Mouse (Mus musculus): ENCODE data around the gene P4ha2. TPM values are rescaled to one million over a fixed set of nuclear protein-coding genes. Genes with fewer than 3 reads are reported as not detected.

P4ha2 gene
- polyA plus RNA-seq, 2 experiments: 1.7 to 1.8 TPM

DNA sequence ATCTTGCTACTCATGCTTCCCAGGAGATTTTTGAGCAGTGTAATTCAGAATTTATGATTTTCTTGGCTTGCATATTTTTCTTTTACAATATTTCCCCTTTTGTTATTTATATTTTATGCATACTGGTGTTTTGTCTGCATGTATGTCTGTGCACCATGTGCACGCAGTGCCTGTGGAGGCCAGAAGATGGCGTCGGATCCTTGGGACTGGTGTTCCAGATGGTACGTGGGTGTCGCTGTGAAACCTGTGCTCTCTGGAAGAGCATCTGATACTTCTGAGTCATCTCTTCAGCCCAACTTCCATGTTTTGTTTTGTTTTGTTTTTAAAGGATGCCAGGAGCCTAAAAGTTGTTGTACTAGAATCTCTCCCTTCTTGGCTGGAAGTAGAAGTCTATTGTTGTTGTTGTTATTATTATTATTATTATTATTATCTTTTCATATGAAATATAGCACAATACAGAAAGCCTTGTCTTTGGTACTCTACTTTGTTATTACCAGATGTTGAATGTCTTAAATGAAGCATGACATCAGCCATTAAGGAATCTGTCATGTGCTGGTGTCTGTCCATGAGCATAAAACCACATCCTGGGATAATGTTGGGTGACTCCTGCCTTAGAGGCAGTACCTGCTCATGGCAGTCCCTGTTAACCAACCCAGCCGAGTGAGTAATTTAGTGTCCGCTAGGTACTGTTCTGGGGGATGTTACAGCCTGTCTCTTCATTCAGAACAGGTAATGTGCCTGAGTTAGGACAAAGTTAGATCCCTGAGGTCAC, 41.5 kb downstream of the P4ha2 start:
- WGBS (ENCODE audit: insufficient replicate concordance): 77% methylated on average over 7 of the region's 7 CpGs
- no peaks in the 10 kb centered on the region for H3K4me1 ChIP-seq (replicated peaks; ENCODE audit: control insufficient read depth in 2 of 2, insufficient read depth in 2 of 2, low read length in 1 of 2)
- H3K9ac ChIP-seq (replicated peaks): no peak overlapping the region
- H3K4me3 ChIP-seq (ENCODE audit: insufficient read depth in 1 of 2, low read depth in 2 of 2, low read length in 2 of 2): no peak overlapping the region
- TF ChIP-seq CTCF (IDR thresholded peaks at IDR 0.05; ENCODE audit: low read depth): peak; percentile 40
- TF ChIP-seq EP300 (IDR thresholded peaks at IDR 0.05; ENCODE audit: low read depth): no peak
- DNase-seq (ENCODE audit: low read depth in 3 of 3, low spot score in 3 of 3) (no peak), ATAC-seq (ENCODE audit: insufficient read depth) (no peak)
- H3K4me2 ChIP-seq (ENCODE audit: low read depth): no peak overlapping the region
- H3K9me3 ChIP-seq (ENCODE audit: control insufficient read depth, low read length): no peaks in the 10 kb centered on the region
- H3K27ac ChIP-seq: no peak overlapping the region
- H3K36me3 ChIP-seq (replicated peaks; ENCODE audit: control insufficient read depth, insufficient read depth, low read depth): no peaks in the 10 kb centered on the region
- H3K27me3 ChIP-seq (ENCODE audit: control insufficient read depth, insufficient read depth, low read length): no peaks in the 10 kb centered on the region

DNA sequence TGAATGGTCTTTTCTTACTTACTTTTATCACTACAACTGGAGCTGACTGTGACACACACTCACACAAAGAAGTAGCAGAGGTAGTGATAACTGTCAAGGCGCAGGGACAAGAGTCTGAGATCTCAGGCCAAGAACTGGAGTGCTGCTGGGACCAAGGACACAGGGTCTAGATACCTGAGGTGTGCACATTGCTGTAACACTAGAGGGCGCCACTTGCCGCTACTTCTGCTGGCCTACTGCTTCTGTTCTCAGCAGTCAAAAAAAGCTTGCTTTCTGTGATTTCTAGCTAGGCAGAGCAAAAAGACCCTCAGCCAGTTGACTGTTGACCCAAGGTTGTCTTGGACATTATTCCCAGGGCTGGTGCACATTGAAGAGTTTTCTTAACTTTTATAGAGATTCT, 45.0 kb downstream of the P4ha2 start:
- no peak for ATAC-seq (ENCODE audit: insufficient read depth)

DNA sequence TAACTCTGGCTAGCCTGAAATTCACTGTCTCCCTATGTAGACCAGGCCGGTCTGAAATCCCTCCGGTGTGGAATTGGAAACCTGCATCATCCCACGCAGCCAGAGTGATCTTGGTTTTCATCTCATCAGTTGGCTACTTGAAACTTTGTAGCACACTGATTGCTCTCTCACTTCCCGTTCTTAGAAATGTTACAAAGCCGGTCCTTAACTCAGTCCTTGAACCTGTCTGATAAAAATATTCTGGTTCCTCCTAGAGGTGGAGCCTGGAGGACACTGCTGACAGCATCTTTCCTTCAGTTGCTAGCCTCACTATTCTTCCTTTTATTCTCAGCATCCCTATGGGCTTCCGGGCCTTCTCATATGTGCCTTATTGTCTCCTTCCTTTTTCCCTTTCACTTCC, 46.1 kb downstream of the P4ha2 start:
- Histone ChIP-seq H3K9me3 (ENCODE audit: control insufficient read depth, low read length) (no peaks in the 10 kb centered on the region), H3K27me3 (ENCODE audit: control insufficient read depth, insufficient read depth, low read length) (no peaks in the 10 kb centered on the region), H3K9ac (replicated peaks) (no peak overlapping the region), H3K4me2 (ENCODE audit: low read depth) (no peak overlapping the region), H3K4me3 (ENCODE audit: insufficient read depth in 1 of 2, low read depth in 2 of 2, low read length in 2 of 2) (no peak overlapping the region), H3K36me3 (replicated peaks; ENCODE audit: control insufficient read depth, insufficient read depth, low read depth) (no peaks in the 10 kb centered on the region), H3K4me1 (replicated peaks; ENCODE audit: control insufficient read depth in 2 of 2, insufficient read depth in 2 of 2, low read length in 1 of 2) (0 out of 4 replicates have a peak, but pooled peaks cover 0 to 2% of the 10 kb centered on the region in 2 experiments), H3K27ac (no peak overlapping the region)
- WGBS (ENCODE audit: insufficient replicate concordance): 59% methylated on average over 6 of the region's 6 CpGs
- DNase-seq (ENCODE audit: low read depth in 3 of 3, low spot score in 3 of 3) (no peak), ATAC-seq (ENCODE audit: insufficient read depth) (no peak)
- TF ChIP-seq CTCF (IDR thresholded peaks at IDR 0.05; ENCODE audit: low read depth): no peak
- TF ChIP-seq EP300 (IDR thresholded peaks at IDR 0.05; ENCODE audit: low read depth): no peak

More for the DNA sequence above, 45.0 kb downstream of the P4ha2 start:
- H3K4me2 ChIP-seq (ENCODE audit: low read depth): no peak overlapping the region
- 0 out of 4 replicates have a peak, but pooled peaks cover 0 to 2% of the 10 kb centered on the region in 2 experiments for H3K4me1 ChIP-seq (replicated peaks; ENCODE audit: control insufficient read depth in 2 of 2, insufficient read depth in 2 of 2, low read length in 1 of 2)
- H3K4me3 ChIP-seq (ENCODE audit: insufficient read depth in 1 of 2, low read depth in 2 of 2, low read length in 2 of 2): no peak overlapping the region
- DNase-seq (ENCODE audit: low read depth in 3 of 3, low spot score in 3 of 3): peak in 1 of 3 experiments; percentile 34
- TF ChIP-seq CTCF (IDR thresholded peaks at IDR 0.05; ENCODE audit: low read depth) (peak; percentile 86), EP300 (IDR thresholded peaks at IDR 0.05; ENCODE audit: low read depth) (no peak)
- no peaks in the 10 kb centered on the region for H3K36me3 ChIP-seq (replicated peaks; ENCODE audit: control insufficient read depth, insufficient read depth, low read depth)
- H3K27ac ChIP-seq: no peak overlapping the region
- no peak overlapping the region for H3K9ac ChIP-seq (replicated peaks)
- WGBS (ENCODE audit: insufficient replicate concordance): 3% methylated on average over 3 of the region's 3 CpGs
- no peaks in the 10 kb centered on the region for H3K9me3 ChIP-seq (ENCODE audit: control insufficient read depth, low read length)
- H3K27me3 ChIP-seq (ENCODE audit: control insufficient read depth, insufficient read depth, low read length): no peaks in the 10 kb centered on the region

DNA sequence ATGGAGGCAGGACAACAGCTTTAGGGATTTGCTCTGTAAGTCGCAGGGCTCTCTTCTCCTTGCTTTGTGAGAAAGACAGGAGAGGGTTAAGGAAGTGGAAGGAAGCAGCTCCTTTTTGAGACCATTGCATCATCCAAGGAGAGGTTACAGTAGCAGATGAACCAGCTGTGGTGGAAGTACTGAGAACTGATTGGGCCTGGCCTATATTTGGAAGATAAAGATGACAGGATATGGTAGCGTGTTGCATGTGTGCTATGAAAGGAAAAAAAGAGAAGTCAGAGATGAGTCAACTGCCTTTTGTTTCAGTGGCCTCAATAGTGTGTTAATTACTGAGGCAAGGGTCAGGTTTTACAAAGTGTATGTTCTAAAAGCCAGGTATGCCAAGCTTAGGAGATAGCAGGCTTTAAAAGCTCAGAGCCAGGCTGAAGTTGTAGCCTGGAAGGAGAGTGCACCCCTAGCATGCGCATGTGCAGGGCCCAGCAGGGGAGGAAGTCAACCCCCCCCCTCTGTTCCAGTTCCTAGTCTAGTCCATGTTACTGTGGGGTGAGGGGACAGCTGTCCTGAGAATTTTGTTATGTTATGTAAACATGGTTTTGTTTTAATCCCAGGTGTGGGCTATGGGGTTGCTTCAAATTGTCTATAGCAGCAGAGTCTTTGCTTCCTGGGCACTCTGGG, 50.0 kb downstream of the P4ha2 start:
- H3K27ac ChIP-seq: no peak overlapping the region
- no peak for ATAC-seq (ENCODE audit: insufficient read depth)
- H3K4me2 ChIP-seq (ENCODE audit: low read depth): no peak overlapping the region

DNA sequence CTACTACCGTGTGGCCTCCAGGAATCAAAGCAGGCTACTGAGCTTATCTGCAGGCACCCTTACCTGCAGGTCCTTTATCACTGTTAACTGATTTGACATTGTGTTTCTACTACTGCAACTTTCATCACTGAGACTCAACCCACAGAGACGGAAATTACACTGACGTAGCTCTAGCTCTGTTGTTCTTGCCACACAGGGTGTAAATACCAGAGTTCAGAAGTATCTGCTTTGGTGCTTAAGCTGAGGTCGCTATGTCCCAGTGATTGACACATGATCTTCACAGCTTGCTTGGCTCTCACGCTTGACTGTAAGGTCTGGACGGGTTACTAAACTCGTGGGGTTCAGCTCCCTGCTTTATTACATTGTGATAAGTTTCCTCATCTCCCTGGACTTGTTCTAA, 51.2 kb downstream of the P4ha2 start:
- no peak for ATAC-seq (ENCODE audit: insufficient read depth)

More for the DNA sequence above, 50.0 kb downstream of the P4ha2 start:
- Histone ChIP-seq H3K36me3 (replicated peaks; ENCODE audit: control insufficient read depth, insufficient read depth, low read depth) (no peaks in the 10 kb centered on the region), H3K9ac (replicated peaks) (no peak overlapping the region), H3K9me3 (ENCODE audit: control insufficient read depth, low read length) (no peaks in the 10 kb centered on the region), H3K27me3 (ENCODE audit: control insufficient read depth, insufficient read depth, low read length) (no peaks in the 10 kb centered on the region), H3K4me3 (ENCODE audit: insufficient read depth in 1 of 2, low read depth in 2 of 2, low read length in 2 of 2) (no peak overlapping the region), H3K4me1 (replicated peaks; ENCODE audit: control insufficient read depth in 2 of 2, insufficient read depth in 2 of 2, low read length in 1 of 2) (0 out of 4 replicates have a peak, but pooled peaks cover 0 to 2% of the 10 kb centered on the region in 2 experiments)
- 37% methylated on average over 3 of the region's 3 CpGs for WGBS (ENCODE audit: insufficient replicate concordance)
- no peak for DNase-seq (ENCODE audit: low read depth in 3 of 3, low spot score in 3 of 3)
- TF ChIP-seq CTCF (IDR thresholded peaks at IDR 0.05; ENCODE audit: low read depth) (no peak), EP300 (IDR thresholded peaks at IDR 0.05; ENCODE audit: low read depth) (no peak)

More for the DNA sequence above, 51.2 kb downstream of the P4ha2 start:
- no peak for DNase-seq (ENCODE audit: low read depth in 3 of 3, low spot score in 3 of 3)
- 0 out of 4 replicates have a peak, but pooled peaks cover 0 to 2% of the 10 kb centered on the region in 2 experiments for H3K4me1 ChIP-seq (replicated peaks; ENCODE audit: control insufficient read depth in 2 of 2, insufficient read depth in 2 of 2, low read length in 1 of 2)
- H3K4me2 ChIP-seq (ENCODE audit: low read depth): no peak overlapping the region
- H3K4me3 ChIP-seq (ENCODE audit: insufficient read depth in 1 of 2, low read depth in 2 of 2, low read length in 2 of 2): no peak overlapping the region
- no peak for TF ChIP-seq CTCF (IDR thresholded peaks at IDR 0.05; ENCODE audit: low read depth)
- no peak for TF ChIP-seq EP300 (IDR thresholded peaks at IDR 0.05; ENCODE audit: low read depth)
- no peak overlapping the region for H3K27ac ChIP-seq
- H3K9me3 ChIP-seq (ENCODE audit: control insufficient read depth, low read length): no peaks in the 10 kb centered on the region
- no peak overlapping the region for H3K9ac ChIP-seq (replicated peaks)
- 51% methylated on average over 7 of the region's 7 CpGs for WGBS (ENCODE audit: insufficient replicate concordance)
- no peaks in the 10 kb centered on the region for H3K27me3 ChIP-seq (ENCODE audit: control insufficient read depth, insufficient read depth, low read length)
- H3K36me3 ChIP-seq (replicated peaks; ENCODE audit: control insufficient read depth, insufficient read depth, low read depth): no peaks in the 10 kb centered on the region
